In genomic region chr5:141076158-141076557, GRCm38 (mm10) we compare ENCODE assay signal across 20 mouse cellular contexts.
DNase-seq lines count a peak whose midpoint lies in the region; ATAC-seq and TF ChIP-seq lines count a peak whose summit lies in the region.
"Had no signal": no experiment of that assay in that cellular context is flagged by ENCODE, and none has a peak within 500 bp of the region (broad histone marks: within the 10 kb centered on the region; RNA-seq: fewer than 3 reads in every experiment).

No protein-coding gene starts in this region.

- H3K4me2 ChIP-seq in CH12.LX (ENCODE audit: insufficient read depth, low read depth, poor library complexity, severe bottlenecking): no peak overlapping the region; the same call in 1 of the 2 replicates
- H3K4me2 ChIP-seq: embryonic facial prominence, embryonic 12.5 days; forebrain, embryonic 13.5 days; forebrain, embryonic 15.5 days had no signal

- H3K9ac ChIP-seq in CH12.LX (ENCODE audit: insufficient read depth, low read depth): no peak overlapping the region
- H3K9ac ChIP-seq: embryonic facial prominence, embryonic 12.5 days; forebrain, embryonic 13.5 days; forebrain, embryonic 15.5 days; forebrain, postnatal 0 days had no signal

- H3K36me3 ChIP-seq in CH12.LX (replicated peaks in 1 of 2; ENCODE audit: control insufficient read depth in 1 of 2, insufficient read depth in 1 of 2, low read length in 1 of 2): no peaks in the 10 kb centered on the region
- no peaks in the 10 kb centered on the region for H3K36me3 ChIP-seq in splenic B cell, adult 2 months (ENCODE audit: control insufficient read depth, insufficient read depth, low read length, poor library complexity, severe bottlenecking)
- H3K36me3 ChIP-seq: embryonic facial prominence, embryonic 10.5 days; embryonic facial prominence, embryonic 12.5 days; forebrain, embryonic 15.5 days had no signal

- no peak for TF ChIP-seq CTCF in CH12.LX (conservative IDR thresholded peaks at IDR 0.05 in 1 of 2, IDR thresholded peaks at IDR 0.05 in 1 of 2; ENCODE audit: low read depth in 2 of 2, low read length in 2 of 2)

- H3K4me1 ChIP-seq in CH12.LX (ENCODE audit: control insufficient read depth in 1 of 2, insufficient read depth in 2 of 2): peaks cover 6 to 49% of the 10 kb centered on the region in 2 experiments
- H3K4me1 ChIP-seq: embryonic facial prominence, embryonic 10.5 days; embryonic facial prominence, embryonic 12.5 days; forebrain, embryonic 13.5 days had no signal

- in situ Hi-C loops in CH12.LX (cut with MboI; ENCODE audit: low pct_ligation_motif_present, low pct_unique_long_range_greater_than_20kb, low sequenced_read_pairs): no loop called here

- peak; percentile 64; the same call in 1 of the 2 replicates for ATAC-seq in frontal cortex, adult (ENCODE audit: low TSS enrichment)
- ATAC-seq: activated CD4-positive, CD25-positive, alpha-beta regulatory T cell, adult 4 months; CD4-positive, CD25-positive, alpha-beta regulatory T cell, adult 4 months; forebrain, embryonic 13.5 days; forebrain, embryonic 15.5 days; forebrain, postnatal 0 days had no signal

- H3K27me3 ChIP-seq in CH12.LX (replicated peaks): no peaks in the 10 kb centered on the region
- H3K27me3 ChIP-seq in splenic B cell, adult 2 months (ENCODE audit: control insufficient read depth, insufficient read depth, low read length, poor library complexity, severe bottlenecking): no peaks in the 10 kb centered on the region
- H3K27me3 ChIP-seq: embryonic facial prominence, embryonic 12.5 days; forebrain, embryonic 13.5 days; forebrain, embryonic 15.5 days had no signal

- H3K27ac ChIP-seq in CH12.LX (ENCODE audit: insufficient read depth, low read depth): peak overlapping the region; percentile 79
- H3K27ac ChIP-seq: embryonic facial prominence, embryonic 10.5 days; embryonic facial prominence, embryonic 12.5 days; forebrain, embryonic 13.5 days; forebrain, embryonic 15.5 days had no signal

- TF ChIP-seq POLR2A in CH12.LX (IDR thresholded peaks at IDR 0.05; ENCODE audit: low read depth, low read length): no peak

- H3K9me3 ChIP-seq in CH12.LX (replicated peaks; ENCODE audit: low read length): no peaks in the 10 kb centered on the region
- H3K9me3 ChIP-seq: embryonic facial prominence, embryonic 10.5 days; embryonic facial prominence, embryonic 12.5 days; forebrain, embryonic 13.5 days; forebrain, embryonic 15.5 days had no signal

- H3K4me3 ChIP-seq in CH12.LX (replicated peaks in 1 of 3; ENCODE audit: low read depth in 2 of 3, low read length in 2 of 3, poor library complexity in 1 of 3): no peak overlapping the region
- H3K4me3 ChIP-seq: embryonic facial prominence, embryonic 10.5 days; embryonic facial prominence, embryonic 12.5 days; forebrain, embryonic 13.5 days; forebrain, embryonic 15.5 days had no signal

- dilution Hi-C loops in CH12.LX (cut with MboI; ENCODE audit: extremely low pct_ligation_motif_present, extremely low pct_unique_long_range_greater_than_20kb, low sequenced_read_pairs): no loop called here

- no peak for TF ChIP-seq RAD21 in CH12.LX (IDR thresholded peaks at IDR 0.05; ENCODE audit: low read depth, low read length)

- no peak for TF ChIP-seq EP300 in CH12.LX (IDR thresholded peaks at IDR 0.05; ENCODE audit: low read length)

- no peak for DNase-seq in frontal cortex, postnatal 25 days (ENCODE audit: low spot score in 2 of 2)
- peak; percentile 70 for DNase-seq in CH12.LX (ENCODE audit: extremely low read depth)
- peak; percentile 23 for DNase-seq in splenic B cell, adult 2 months (ENCODE audit: low read depth, low spot score)
- DNase-seq in thymus, postnatal 10 days (ENCODE audit: low spot score in 2 of 2): no peak
- DNase-seq: adrenal gland, adult 8-10 months; adrenal gland, postnatal 14 days; adrenal gland, postnatal 36 days; cerebellum, adult 11-12 months; cerebellum, adult 2 months; cerebellum, adult 9-10 months; cerebellum, postnatal 10 days; cerebellum, postnatal 25 days; forebrain, postnatal 0 days had no signal

- no peaks in the 10 kb centered on the region for H3K79me2 ChIP-seq in CH12.LX (replicated peaks; ENCODE audit: control insufficient read depth, extremely low read depth, insufficient read depth, poor library complexity, severe bottlenecking)

TF ChIP-seq in CH12.LX, 34 proteins besides CTCF, POLR2A, EP300 and RAD21:
- no peak for TF ChIP-seq HCFC1 (IDR thresholded peaks at IDR 0.05; ENCODE audit: low read depth, low read length)
- TF ChIP-seq ZKSCAN1 (IDR thresholded peaks at IDR 0.05; ENCODE audit: borderline replicate concordance, low read depth, low read length): no peak
- TF ChIP-seq SMC3 (IDR thresholded peaks at IDR 0.05; ENCODE audit: low read depth, low read length): peak; percentile 34
- TF ChIP-seq GABPA (IDR thresholded peaks at IDR 0.05; ENCODE audit: insufficient replicate concordance, low read depth, low read length): no peak
- no peak for TF ChIP-seq SIN3A (IDR thresholded peaks at IDR 0.05; ENCODE audit: low read length)
- TF ChIP-seq ETS1 (conservative IDR thresholded peaks at IDR 0.05; ENCODE audit: low read depth, low read length): no peak
- TF ChIP-seq TCF12 (IDR thresholded peaks at IDR 0.05; ENCODE audit: low read depth, low read length): peak; percentile 30; the same call in 1 of the 2 replicates
- no peak for TF ChIP-seq CHD2 (IDR thresholded peaks at IDR 0.05; ENCODE audit: low read length)
- TF ChIP-seq USF2 (conservative IDR thresholded peaks at IDR 0.05; ENCODE audit: low read depth, low read length): no peak
- no peak for TF ChIP-seq USF1 (IDR thresholded peaks at IDR 0.05; ENCODE audit: low read depth, low read length)
- no peak for TF ChIP-seq MAX (IDR thresholded peaks at IDR 0.05; ENCODE audit: low read length)
- no peak for TF ChIP-seq ZNF384 (IDR thresholded peaks at IDR 0.05; ENCODE audit: low read depth, low read length)
- no peak for TF ChIP-seq MYC (IDR thresholded peaks at IDR 0.05; ENCODE audit: low read depth, low read length)
- no peak for TF ChIP-seq NELFE (IDR thresholded peaks at IDR 0.05; ENCODE audit: low read depth, low read length)

Comparison
In these comparisons a context has a peak if more than half of its experiments do, and no peak if none do; other contexts are left out.
1. DNase-seq: peak in CH12.LX (single experiment) and splenic B cell, adult 2 months (single experiment); none in frontal cortex, postnatal 25 days (0 of 2) and thymus, postnatal 10 days (0 of 2).